Mouse (Mus musculus): ENCODE measurements at regions not wholly inside any gene's neighbourhood (a gene's known extent, or its start where the extent isn't known, plus 50 kb on each side); places are given as distances from the start of the nearest gene placed in this dataset.

GRCm38 (mm10) chr6:143634334-143634733 lies 467.3 kb downstream of the Etnk1 start:
- Histone ChIP-seq H3K4me1 (ENCODE audit: control insufficient read depth, insufficient read depth) (no peaks in the 10 kb centered on the region), H3K27me3 (ENCODE audit: control insufficient read depth, insufficient read depth, low read length) (no peaks in the 10 kb centered on the region), H3K9ac (replicated peaks; ENCODE audit: low read depth, low read length) (no peak overlapping the region), H3K36me3 (replicated peaks; ENCODE audit: control insufficient read depth, insufficient read depth, low read length) (no peaks in the 10 kb centered on the region), H3K27ac (ENCODE audit: low read depth) (no peak overlapping the region), H3K9me3 (replicated peaks; ENCODE audit: control insufficient read depth, low read length) (no peaks in the 10 kb centered on the region), H3K4me2 (ENCODE audit: low read depth, low read length) (no peak overlapping the region), H3K4me3 (ENCODE audit: low read depth, low read length) (no peak overlapping the region)
- DNase-seq (ENCODE audit: low spot score) = no peak
- WGBS = 73% methylated on average over 10 of the region's 10 CpGs
- ATAC-seq (ENCODE audit: insufficient read depth, low read depth) = no peak
- TF ChIP-seq EP300 (IDR thresholded peaks at IDR 0.05; ENCODE audit: low read depth) (no peak), CTCF (IDR thresholded peaks at IDR 0.05; ENCODE audit: low read depth) (no peak)

DNA sequence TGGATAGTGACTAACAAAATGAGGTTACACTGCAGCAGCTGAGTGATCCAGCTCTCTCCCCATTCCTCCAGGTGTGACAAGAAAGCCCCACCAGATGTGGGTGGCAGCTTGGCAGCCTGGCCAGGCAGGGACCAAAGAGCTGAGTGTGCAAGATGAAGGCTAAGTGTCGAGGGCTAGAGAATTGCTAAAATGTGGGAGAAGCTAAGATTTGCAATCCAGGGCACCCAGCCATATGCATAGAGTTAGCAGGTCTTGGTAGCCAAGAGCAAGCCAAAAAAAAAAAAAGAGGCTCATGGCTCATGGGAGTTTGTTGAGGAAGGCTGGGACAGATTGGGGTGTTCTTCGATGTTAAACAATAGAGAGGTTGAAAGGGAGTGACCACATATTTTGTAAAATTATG lies 468.0 kb downstream of the Etnk1 start:
- H3K27ac ChIP-seq (ENCODE audit: low read depth) = no peak overlapping the region

GRCm38 (mm10) chr6:143640652-143641051 lies 473.6 kb downstream of the Etnk1 start:
- H3K4me3 ChIP-seq (ENCODE audit: low read depth, low read length) = no peak overlapping the region
- H3K9me3 ChIP-seq (replicated peaks; ENCODE audit: control insufficient read depth, low read length) = no peaks in the 10 kb centered on the region
- no peak overlapping the region for H3K27ac ChIP-seq (ENCODE audit: low read depth)
- H3K36me3 ChIP-seq (replicated peaks; ENCODE audit: control insufficient read depth, insufficient read depth, low read length) = no peaks in the 10 kb centered on the region
- ATAC-seq (ENCODE audit: insufficient read depth, low read depth) (no peak), DNase-seq (ENCODE audit: low spot score) (no peak)
- H3K9ac ChIP-seq (replicated peaks; ENCODE audit: low read depth, low read length) = no peak overlapping the region
- H3K4me1 ChIP-seq (ENCODE audit: control insufficient read depth, insufficient read depth) = no peaks in the 10 kb centered on the region
- TF ChIP-seq EP300 (IDR thresholded peaks at IDR 0.05; ENCODE audit: low read depth) = no peak
- TF ChIP-seq CTCF (IDR thresholded peaks at IDR 0.05; ENCODE audit: low read depth) = no peak
- 57% methylated on average over 5 of the region's 5 CpGs for WGBS
- no peak overlapping the region for H3K4me2 ChIP-seq (ENCODE audit: low read depth, low read length)
- H3K27me3 ChIP-seq (ENCODE audit: control insufficient read depth, insufficient read depth, low read length) = no peaks in the 10 kb centered on the region

More for the DNA sequence above, 468.0 kb downstream of the Etnk1 start:
- Histone ChIP-seq H3K4me2 (ENCODE audit: low read depth, low read length) (no peak overlapping the region), H3K4me3 (ENCODE audit: low read depth, low read length) (no peak overlapping the region), H3K4me1 (ENCODE audit: control insufficient read depth, insufficient read depth) (no peaks in the 10 kb centered on the region), H3K27me3 (ENCODE audit: control insufficient read depth, insufficient read depth, low read length) (no peaks in the 10 kb centered on the region), H3K36me3 (replicated peaks; ENCODE audit: control insufficient read depth, insufficient read depth, low read length) (no peaks in the 10 kb centered on the region), H3K9ac (replicated peaks; ENCODE audit: low read depth, low read length) (no peak overlapping the region), H3K9me3 (replicated peaks; ENCODE audit: control insufficient read depth, low read length) (no peaks in the 10 kb centered on the region)
- DNase-seq (ENCODE audit: low spot score) = no peak
- ATAC-seq (ENCODE audit: insufficient read depth, low read depth) = no peak
- WGBS = 66% methylated on average over 2 of the region's 2 CpGs
- TF ChIP-seq CTCF (IDR thresholded peaks at IDR 0.05; ENCODE audit: low read depth) (no peak), EP300 (IDR thresholded peaks at IDR 0.05; ENCODE audit: low read depth) (no peak)

DNA sequence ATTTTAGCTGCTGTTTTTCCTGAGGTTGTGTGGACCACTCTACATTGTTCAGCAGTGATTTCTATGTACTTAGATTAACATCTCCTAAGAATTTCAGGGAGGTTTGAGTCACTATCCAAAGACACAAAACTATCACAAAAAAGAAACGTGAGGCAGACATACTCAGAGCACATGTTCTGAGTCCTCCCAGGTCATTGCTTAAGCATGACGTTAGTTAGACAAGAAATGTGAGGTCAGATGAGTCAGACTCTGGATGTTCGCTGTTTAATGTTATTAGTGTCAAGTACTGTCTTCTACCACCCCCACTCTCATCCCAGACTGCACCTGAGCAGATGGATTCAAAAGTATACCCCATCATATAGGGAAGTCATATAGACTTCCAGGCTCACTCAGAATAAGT lies 475.0 kb downstream of the Etnk1 start:
- no peak for ATAC-seq (ENCODE audit: insufficient read depth, low read depth)
- no peak for DNase-seq (ENCODE audit: low spot score)
- Histone ChIP-seq H3K4me3 (ENCODE audit: low read depth, low read length) (no peak overlapping the region), H3K36me3 (replicated peaks; ENCODE audit: control insufficient read depth, insufficient read depth, low read length) (no peaks in the 10 kb centered on the region), H3K27ac (ENCODE audit: low read depth) (no peak overlapping the region), H3K9me3 (replicated peaks; ENCODE audit: control insufficient read depth, low read length) (no peaks in the 10 kb centered on the region), H3K9ac (replicated peaks; ENCODE audit: low read depth, low read length) (no peak overlapping the region), H3K4me1 (ENCODE audit: control insufficient read depth, insufficient read depth) (no peaks in the 10 kb centered on the region), H3K4me2 (ENCODE audit: low read depth, low read length) (no peak overlapping the region), H3K27me3 (ENCODE audit: control insufficient read depth, insufficient read depth, low read length) (no peaks in the 10 kb centered on the region)
- WGBS = 68% methylated on average over 3 of the region's 3 CpGs
- TF ChIP-seq EP300 (IDR thresholded peaks at IDR 0.05; ENCODE audit: low read depth) = no peak

- Histone ChIP-seq H3K36me3 (replicated peaks; ENCODE audit: control insufficient read depth, insufficient read depth, low read length) (no peaks in the 10 kb centered on the region), H3K4me1 (ENCODE audit: control insufficient read depth, insufficient read depth) (no peaks in the 10 kb centered on the region), H3K27me3 (ENCODE audit: control insufficient read depth, insufficient read depth, low read length) (no peaks in the 10 kb centered on the region), H3K4me3 (ENCODE audit: low read depth, low read length) (no peak overlapping the region), H3K27ac (ENCODE audit: low read depth) (no peak overlapping the region), H3K9me3 (replicated peaks; ENCODE audit: control insufficient read depth, low read length) (no peaks in the 10 kb centered on the region), H3K4me2 (ENCODE audit: low read depth, low read length) (no peak overlapping the region), H3K9ac (replicated peaks; ENCODE audit: low read depth, low read length) (no peak overlapping the region)
- DNase-seq (ENCODE audit: low spot score) (no peak), ATAC-seq (ENCODE audit: insufficient read depth, low read depth) (no peak)
- TF ChIP-seq EP300 (IDR thresholded peaks at IDR 0.05; ENCODE audit: low read depth) (no peak), CTCF (IDR thresholded peaks at IDR 0.05; ENCODE audit: low read depth) (no peak)
- 59% methylated on average over 4 of the region's 4 CpGs for WGBS
Observed at GRCm38 (mm10) chr6:143645989-143646388, 479.0 kb downstream of the Etnk1 start.

DNA sequence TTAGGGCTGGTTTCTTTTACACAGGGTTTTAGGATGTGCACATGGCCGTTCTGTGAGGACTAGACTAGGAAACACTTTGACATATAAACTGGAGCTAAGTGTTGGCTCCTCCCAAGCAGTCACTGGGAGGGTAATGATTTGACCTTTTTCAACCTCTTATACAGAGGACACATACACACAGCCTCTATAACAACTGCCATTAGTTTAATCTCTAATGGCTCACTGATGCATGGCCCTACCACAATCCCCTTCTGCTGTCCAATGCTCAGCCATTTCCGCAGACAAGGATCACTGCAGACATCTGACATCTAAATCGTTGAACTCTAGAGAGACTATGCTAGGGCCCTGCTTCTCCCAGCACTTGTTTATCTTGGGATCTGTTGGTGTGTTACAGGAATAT lies 481.5 kb downstream of the Etnk1 start:
- DNase-seq (ENCODE audit: low spot score) = no peak
- H3K27ac ChIP-seq (ENCODE audit: low read depth) = no peak overlapping the region
- no peak overlapping the region for H3K4me3 ChIP-seq (ENCODE audit: low read depth, low read length)
- H3K9me3 ChIP-seq (replicated peaks; ENCODE audit: control insufficient read depth, low read length) = peaks cover 8% of the 10 kb centered on the region; the same call in 1 of the 2 replicates
- no peaks in the 10 kb centered on the region for H3K4me1 ChIP-seq (ENCODE audit: control insufficient read depth, insufficient read depth)
- H3K36me3 ChIP-seq (replicated peaks; ENCODE audit: control insufficient read depth, insufficient read depth, low read length) = no peaks in the 10 kb centered on the region
- WGBS = 85% methylated on average over 3 of the region's 3 CpGs
- H3K4me2 ChIP-seq (ENCODE audit: low read depth, low read length) = no peak overlapping the region
- no peak overlapping the region for H3K9ac ChIP-seq (replicated peaks; ENCODE audit: low read depth, low read length)
- no peak for ATAC-seq (ENCODE audit: insufficient read depth, low read depth)
- no peak for TF ChIP-seq EP300 (IDR thresholded peaks at IDR 0.05; ENCODE audit: low read depth)
- no peak for TF ChIP-seq CTCF (IDR thresholded peaks at IDR 0.05; ENCODE audit: low read depth)
- H3K27me3 ChIP-seq (ENCODE audit: control insufficient read depth, insufficient read depth, low read length) = no peaks in the 10 kb centered on the region
